Comparison of ENCODE assay signal across 8 mouse cellular contexts in genomic region chr7:113268287-113268686, GRCm38 (mm10).
DNase-seq lines count a peak whose midpoint lies in the region; ATAC-seq and TF ChIP-seq lines count a peak whose summit lies in the region.

No protein-coding gene starts in this region.

- no peaks in the 10 kb centered on the region for H3K27me3 ChIP-seq in heart, adult 2 months (ENCODE audit: control insufficient read depth, insufficient read depth, low read length)
- H3K27me3 ChIP-seq in heart, embryonic 11.5 days (ENCODE audit: control insufficient read depth, insufficient read depth, low read length) = no peaks in the 10 kb centered on the region
- H3K27me3 ChIP-seq in G1E (ENCODE audit: insufficient read depth, low read length) = peaks cover 6% of the 10 kb centered on the region; the same call in 1 of the 2 replicates
- no peaks in the 10 kb centered on the region for H3K27me3 ChIP-seq in cerebellum, adult 2 months (ENCODE audit: control insufficient read depth, insufficient read depth, low read length)
- H3K27me3 ChIP-seq in testis, adult 2 months (ENCODE audit: control insufficient read depth, insufficient read depth, low read length) = no peaks in the 10 kb centered on the region

- ATAC-seq in heart, embryonic 11.5 days (replicated peaks; ENCODE audit: insufficient number of reproducible peaks, low FRiP score, low TSS enrichment) = no peak
- ATAC-seq in G1E (ENCODE audit: extremely low read depth, insufficient number of reproducible peaks, low FRiP score, poor library complexity, severe bottlenecking) = peak; percentile 36; the same call in 1 of the 2 replicates

- intact Hi-C loops in heart, adult 2 months (cut with DNase I) = loop anchor here (1.0 to 5.0 kb wide), 3 partner anchors 61 to 351 kb away; partner anchors contain the start of gene Arntl

- 77% methylated on average over 9 of the region's 9 CpGs for WGBS in heart, adult 2 months
- WGBS in heart, embryonic 11.5 days (ENCODE audit: insufficient replicate concordance) = 74% methylated on average over 9 of the region's 9 CpGs
- 77% methylated on average over 9 of the region's 9 CpGs for WGBS in cerebellum, adult 2 months

- no peak overlapping the region for H3K4me2 ChIP-seq in heart, embryonic 11.5 days

- peaks cover 4% of the 10 kb centered on the region for H3K4me1 ChIP-seq in heart, adult 2 months (ENCODE audit: control insufficient read depth, insufficient read depth, low read length)
- H3K4me1 ChIP-seq in heart, embryonic 11.5 days (ENCODE audit: control insufficient read depth, insufficient read depth, low read length) = 0 out of 2 replicates have a peak, but pooled peaks cover 3% of the 10 kb centered on the region
- H3K4me1 ChIP-seq in G1E (ENCODE audit: insufficient read depth, low read depth, low read length) = peaks cover 68% of the 10 kb centered on the region
- H3K4me1 ChIP-seq in cerebellum, adult 2 months (ENCODE audit: control insufficient read depth, insufficient read depth, low read length) = peaks cover 42% of the 10 kb centered on the region
- H3K4me1 ChIP-seq in testis, adult 2 months (ENCODE audit: control insufficient read depth, insufficient read depth, low read length) = no peaks in the 10 kb centered on the region; the same call in 1 of the 2 replicates

- peak; percentile 96 for TF ChIP-seq CTCF in heart, adult 2 months (IDR thresholded peaks at IDR 0.05)
- peak; percentile 63 for TF ChIP-seq CTCF in G1E (IDR thresholded peaks at IDR 0.05; ENCODE audit: low read depth, low read length)
- TF ChIP-seq CTCF in cerebellum, adult 2 months (IDR thresholded peaks at IDR 0.05; ENCODE audit: borderline replicate concordance, insufficient read depth, low read depth, low read length) = peak; percentile 87
- TF ChIP-seq CTCF in testis, adult 2 months (IDR thresholded peaks at IDR 0.05; ENCODE audit: control insufficient read depth, insufficient read depth, insufficient replicate concordance, low read depth, low read length) = peak; percentile 71; the same call in 1 of the 2 replicates

- H3K79me2 ChIP-seq in heart, adult 2 months (replicated peaks; ENCODE audit: control insufficient read depth, insufficient read depth, low read length) = no peaks in the 10 kb centered on the region

- H3K9me3 ChIP-seq in heart, embryonic 11.5 days (replicated peaks; ENCODE audit: control insufficient read depth, low read length) = no peaks in the 10 kb centered on the region
- H3K9me3 ChIP-seq in G1E (replicated peaks) = no peaks in the 10 kb centered on the region

- H3K9ac ChIP-seq in heart, adult 2 months (ENCODE audit: low read depth, low read length) = no peak overlapping the region
- no peak overlapping the region for H3K9ac ChIP-seq in heart, embryonic 11.5 days (ENCODE audit: low read depth, low read length)

- H3K27ac ChIP-seq in heart, adult 2 months = no peak overlapping the region
- no peak overlapping the region for H3K27ac ChIP-seq in heart, embryonic 11.5 days (ENCODE audit: low read depth, low read length)
- H3K27ac ChIP-seq in cerebellum, adult 2 months (ENCODE audit: insufficient read depth, low read length) = no peak overlapping the region
- no peak overlapping the region for H3K27ac ChIP-seq in testis, adult 2 months (ENCODE audit: control insufficient read depth, insufficient read depth, low read depth, low read length)

- no peaks in the 10 kb centered on the region for H3K36me3 ChIP-seq in heart, adult 2 months (ENCODE audit: control insufficient read depth, insufficient read depth, low read length)
- no peaks in the 10 kb centered on the region for H3K36me3 ChIP-seq in heart, embryonic 11.5 days (ENCODE audit: control insufficient read depth, insufficient read depth, low read length)
- no peaks in the 10 kb centered on the region for H3K36me3 ChIP-seq in G1E (replicated peaks)
- H3K36me3 ChIP-seq in testis, adult 2 months (ENCODE audit: control insufficient read depth, insufficient read depth, low read length) = no peaks in the 10 kb centered on the region

- no peak overlapping the region for H3K4me3 ChIP-seq in heart, adult 2 months
- H3K4me3 ChIP-seq in heart, embryonic 11.5 days (ENCODE audit: low read depth, low read length) = no peak overlapping the region
- no peak overlapping the region for H3K4me3 ChIP-seq in G1E (ENCODE audit: low read depth, low read length)
- H3K4me3 ChIP-seq in cerebellum, adult 2 months (replicated peaks; ENCODE audit: insufficient read depth, low read depth, low read length) = no peak overlapping the region
- H3K4me3 ChIP-seq in testis, adult 2 months (ENCODE audit: control insufficient read depth, low read depth, low read length) = no peak overlapping the region

- TF ChIP-seq POLR2A in heart, adult 2 months (IDR thresholded peaks at IDR 0.05; ENCODE audit: insufficient read depth, low read depth, low read length) = no peak
- TF ChIP-seq POLR2A in cerebellum, adult 2 months (IDR thresholded peaks at IDR 0.05; ENCODE audit: borderline replicate concordance, insufficient read depth, low read length) = no peak
- no peak for TF ChIP-seq POLR2A in testis, adult 2 months (IDR thresholded peaks at IDR 0.05; ENCODE audit: control insufficient read depth, low read depth, low read length)

- DNase-seq in heart, adult 2 months = peak; percentile 56 to 76
- DNase-seq in G1E (ENCODE audit: low spot score) = peak; percentile 53
- DNase-seq in cerebellum, adult 2 months = peak; percentile 68 to 82
- peak; percentile 78 for DNase-seq in gastrocnemius, postnatal 10 days
- peak; percentile 69 to 82 for DNase-seq in layer of hippocampus, postnatal 14 days (ENCODE audit: low spot score in 2 of 2)
- peak; percentile 78 for DNase-seq in naive thymus-derived CD4-positive, alpha-beta T cell, adult 2 months (ENCODE audit: low read depth)

- 0 out of 2 replicates have a peak, but pooled peaks have one; percentile 52 for TF ChIP-seq EP300 in heart, adult 2 months (IDR thresholded peaks at IDR 0.05; ENCODE audit: insufficient read depth, low read depth, low read length)
